Mouse (Mus musculus) monocyte, adult 5-6 weeks (primary cell): Measurements from ENCODE around the gene Dmrt3. TPM values are rescaled to one million over a fixed set of nuclear protein-coding genes. Genes with fewer than 3 reads are reported as not detected.

Source experiments
- ATAC-seq: fragments of 153-309, 156-312 bp; replicated peaks from 2 replicates; pipeline ENCODE4 v1.8.0; 2017; ENCODE audit warnings: mild to moderate bottlenecking; ENCODE audit not compliant: low TSS enrichment, insufficient number of reproducible peaks, severe bottlenecking, poor library complexity, low FRiP score
- total RNA-seq: library from RNA; stranded (forward); fragments of 200-1000, 200-491, 200-594 nt; gene quantifications from 3 replicates; pipeline ENCODE4 v1.2.3, GENCODE M21; 2017

Dmrt3 gene
- total RNA-seq, 1 experiment from 2014 or later = not detected

- no peak for ATAC-seq
Observed at GRCm38 (mm10) chr19:25613476-25614300, 3.6 kb downstream of the Dmrt3 start.

GRCm38 (mm10) chr19:25615889-25616288 is 5.8 kb downstream of the Dmrt3 start:
- no peak for ATAC-seq

- peak; percentile 50; the same call in 1 of the 2 replicates for ATAC-seq
Observed at GRCm38 (mm10) chr19:25622291-25623251, 12.5 kb downstream of the Dmrt3 start.

- ATAC-seq = 0 out of 2 replicates have a peak, but pooled peaks have one; percentile 31
Observed at GRCm38 (mm10) chr19:25628490-25628889, 18.4 kb downstream of the Dmrt3 start.

- no peak for ATAC-seq
Observed at GRCm38 (mm10) chr19:25635119-25635518, 25.0 kb downstream of the Dmrt3 start.

GRCm38 (mm10) chr19:25635622-25636244 is 25.6 kb downstream of the Dmrt3 start:
- no peak for ATAC-seq

- ATAC-seq = no peak
Observed at GRCm38 (mm10) chr19:25638766-25639361, 28.8 kb downstream of the Dmrt3 start.

GRCm38 (mm10) chr19:25641786-25642185 is 31.7 kb downstream of the Dmrt3 start:
- no peak for ATAC-seq

- no peak for ATAC-seq
Observed at GRCm38 (mm10) chr19:25647136-25647535, 37.0 kb downstream of the Dmrt3 start.

GRCm38 (mm10) chr19:25648701-25649100 is 38.6 kb downstream of the Dmrt3 start:
- no peak for ATAC-seq

- no peak for ATAC-seq
Observed at GRCm38 (mm10) chr19:25650474-25650873, 40.4 kb downstream of the Dmrt3 start.

- no peak for ATAC-seq
Observed at GRCm38 (mm10) chr19:25652560-25652959, 42.5 kb downstream of the Dmrt3 start.

- ATAC-seq = no peak
Observed at GRCm38 (mm10) chr19:25654034-25654749, 44.1 kb downstream of the Dmrt3 start.

GRCm38 (mm10) chr19:25665486-25666339 is 55.6 kb downstream of the Dmrt3 start:
- no peak for ATAC-seq

- no peak for ATAC-seq
Observed at GRCm38 (mm10) chr19:25667836-25668235, 57.7 kb downstream of the Dmrt3 start.

GRCm38 (mm10) chr19:25669593-25670248 is 59.6 kb downstream of the Dmrt3 start:
- no peak for ATAC-seq
